ENCODE assay signal across 8 mouse cellular contexts in the genomic region with DNA sequence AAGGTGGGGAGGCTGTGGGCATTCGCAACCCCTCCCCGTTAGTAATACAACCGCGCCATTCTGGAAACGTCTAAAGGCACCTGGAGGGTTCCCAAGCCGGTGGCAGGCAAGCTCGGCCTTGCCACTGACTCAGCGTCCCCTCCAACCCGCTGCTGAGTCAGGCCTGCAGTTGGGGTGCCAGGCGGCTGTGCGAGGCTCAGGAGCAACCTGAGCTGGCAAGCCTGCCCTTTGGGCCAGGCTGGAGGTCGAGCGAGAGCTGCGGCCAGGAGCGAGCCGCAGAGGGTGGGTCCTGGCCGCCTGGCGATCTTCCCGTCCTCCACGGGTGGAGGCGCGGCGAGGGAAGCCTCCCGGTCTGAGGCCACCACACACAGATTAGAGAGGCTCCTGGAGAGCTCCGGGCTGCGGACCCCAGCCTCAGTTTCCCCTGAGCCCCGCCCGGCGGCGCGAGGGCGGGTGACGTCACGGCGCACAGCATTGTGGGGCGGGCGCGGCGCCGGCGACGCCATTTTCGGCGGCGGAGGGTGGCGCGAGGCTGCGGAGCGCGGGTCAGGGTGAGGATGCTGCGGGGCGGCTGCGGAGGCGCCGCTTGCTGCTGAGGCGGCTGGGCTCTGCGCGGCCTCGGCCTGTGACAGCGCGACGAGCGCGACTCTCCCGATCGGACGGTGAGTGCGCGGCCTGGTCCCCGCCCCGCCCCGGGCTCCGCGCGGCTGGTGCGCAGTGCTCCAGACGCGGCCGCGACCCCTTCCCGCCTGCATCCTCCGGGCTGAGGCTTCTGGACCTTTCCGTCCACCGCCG. TPM values are rescaled to one million over a fixed set of nuclear protein-coding genes. Genes with fewer than 3 reads are reported as not detected.
DNase-seq lines count a peak whose midpoint lies in the region; ATAC-seq and TF ChIP-seq lines count a peak whose summit lies in the region.

Klc1 (plus strand) TSS at position 469 of the 795 bp plus-strand sequence.

- peaks cover 34% of the 10 kb centered on the region for H3K4me1 ChIP-seq in bone marrow macrophage, adult 2 months (ENCODE audit: control insufficient read depth, insufficient read depth, low read length)
- peaks cover 19% of the 10 kb centered on the region for H3K4me1 ChIP-seq in heart, embryonic 11.5 days (ENCODE audit: control insufficient read depth, insufficient read depth, low read length)
- H3K4me1 ChIP-seq in kidney, embryonic 16.5 days (ENCODE audit: insufficient read depth, low read length): peaks cover 30% of the 10 kb centered on the region
- H3K4me1 ChIP-seq in liver, embryonic 11.5 days (replicated peaks; ENCODE audit: control insufficient read depth, insufficient read depth, low read length): peaks cover 28% of the 10 kb centered on the region

- peak within 1 kb of the TSS; percentile 57 for H3K27ac ChIP-seq in bone marrow macrophage, adult 2 months (ENCODE audit: insufficient read depth, low read depth, low read length)
- H3K27ac ChIP-seq in heart, embryonic 11.5 days (ENCODE audit: low read depth, low read length): peak within 1 kb of the TSS; percentile 82
- H3K27ac ChIP-seq in kidney, embryonic 16.5 days (ENCODE audit: low read length): peak within 1 kb of the TSS; percentile 86
- peak within 1 kb of the TSS; percentile 75 for H3K27ac ChIP-seq in liver, embryonic 11.5 days (ENCODE audit: low read depth, low read length)

- no peak for TF ChIP-seq CTCF in bone marrow macrophage, adult 2 months (IDR thresholded peaks at IDR 0.05; ENCODE audit: low read depth, low read length)

- no peaks in the 10 kb centered on the region for H3K36me3 ChIP-seq in heart, embryonic 11.5 days (ENCODE audit: control insufficient read depth, insufficient read depth, low read length)
- peaks cover 6% of the 10 kb centered on the region; the same call in 1 of the 2 replicates for H3K36me3 ChIP-seq in kidney, embryonic 16.5 days (ENCODE audit: insufficient read depth, low read length)
- H3K36me3 ChIP-seq in liver, embryonic 11.5 days (ENCODE audit: control insufficient read depth, insufficient read depth, low read length): peaks cover 2% of the 10 kb centered on the region
- no peaks in the 10 kb centered on the region for H3K36me3 ChIP-seq in splenic B cell, adult 2 months (ENCODE audit: control insufficient read depth, insufficient read depth, low read length, poor library complexity, severe bottlenecking)

- H3K4me3 ChIP-seq in bone marrow macrophage, adult 2 months (ENCODE audit: insufficient read depth, low read length): peak within 1 kb of the TSS; percentile 92
- peak within 1 kb of the TSS; percentile 95 for H3K4me3 ChIP-seq in heart, embryonic 11.5 days (ENCODE audit: low read depth, low read length)
- peak within 1 kb of the TSS; percentile 96 for H3K4me3 ChIP-seq in kidney, embryonic 16.5 days (ENCODE audit: low read length)
- peak within 1 kb of the TSS; percentile 97 for H3K4me3 ChIP-seq in liver, embryonic 11.5 days (ENCODE audit: low read depth, low read length)

- no peaks in the 10 kb centered on the region for H3K9me3 ChIP-seq in heart, embryonic 11.5 days (replicated peaks; ENCODE audit: control insufficient read depth, low read length)
- no peaks in the 10 kb centered on the region for H3K9me3 ChIP-seq in kidney, embryonic 16.5 days (ENCODE audit: low read length)
- H3K9me3 ChIP-seq in liver, embryonic 11.5 days (ENCODE audit: control insufficient read depth, low read length): no peaks in the 10 kb centered on the region

- TF ChIP-seq POLR2A in bone marrow macrophage, adult 2 months (IDR thresholded peaks at IDR 0.05; ENCODE audit: borderline replicate concordance, low read depth, low read length): peak; percentile 66; the same call in 1 of the 2 replicates

- peak within 1 kb of the TSS; percentile 99 for H3K4me2 ChIP-seq in heart, embryonic 11.5 days
- H3K4me2 ChIP-seq in kidney, embryonic 16.5 days (replicated peaks; ENCODE audit: low read depth, low read length): peak within 1 kb of the TSS; percentile 68
- peak within 1 kb of the TSS; percentile 99 for H3K4me2 ChIP-seq in liver, embryonic 11.5 days

- peak; percentile 85 for DNase-seq in A20 (ENCODE audit: low read depth, low spot score)
- peak; percentile 76 for DNase-seq in liver, embryonic 11.5 days (ENCODE audit: low spot score)
- peak; percentile 82 for DNase-seq in naive thymus-derived CD4-positive, alpha-beta T cell, adult 2 months (ENCODE audit: low read depth)
- DNase-seq in splenic B cell, adult 2 months (ENCODE audit: low read depth, low spot score): peak; percentile 77

- peak within 1 kb of the TSS; percentile 93 for H3K9ac ChIP-seq in heart, embryonic 11.5 days (ENCODE audit: low read depth, low read length)
- peak within 1 kb of the TSS; percentile 95 for H3K9ac ChIP-seq in kidney, embryonic 16.5 days (replicated peaks; ENCODE audit: low read length)
- peak within 1 kb of the TSS; percentile 92 for H3K9ac ChIP-seq in liver, embryonic 11.5 days (ENCODE audit: low read depth, low read length)

- WGBS in heart, embryonic 11.5 days (ENCODE audit: insufficient replicate concordance): under 1% methylated on average over 84 of the region's 85 CpGs
- under 1% methylated on average over 70 of the region's 85 CpGs for WGBS in kidney, embryonic 16.5 days
- WGBS in liver, embryonic 11.5 days: under 1% methylated on average over 84 of the region's 85 CpGs

- ATAC-seq in erythroblast, adult 5-6 weeks (replicated peaks; ENCODE audit: low FRiP score, poor library complexity, severe bottlenecking): peak; percentile 68
- peak; percentile 68 for ATAC-seq in heart, embryonic 11.5 days (replicated peaks; ENCODE audit: insufficient number of reproducible peaks, low FRiP score, low TSS enrichment)
- peak; percentile 68 for ATAC-seq in kidney, embryonic 16.5 days (ENCODE audit: low FRiP score, low TSS enrichment)
- peak; percentile 77 for ATAC-seq in liver, embryonic 11.5 days (replicated peaks; ENCODE audit: low FRiP score)

- no peaks in the 10 kb centered on the region for H3K27me3 ChIP-seq in heart, embryonic 11.5 days (ENCODE audit: control insufficient read depth, insufficient read depth, low read length)
- no peaks in the 10 kb centered on the region for H3K27me3 ChIP-seq in kidney, embryonic 16.5 days (ENCODE audit: insufficient read depth, low read length)
- no peaks in the 10 kb centered on the region for H3K27me3 ChIP-seq in liver, embryonic 11.5 days (replicated peaks; ENCODE audit: control insufficient read depth, insufficient read depth, low read length)
- no peaks in the 10 kb centered on the region for H3K27me3 ChIP-seq in splenic B cell, adult 2 months (ENCODE audit: control insufficient read depth, insufficient read depth, low read length, poor library complexity, severe bottlenecking)

RNA-seq across cellular contexts. Expression of gene Klc1, which starts in this region (rescaled TPM):
- polyA plus RNA-seq in bone marrow macrophage, adult 2 months (2012; ENCODE audit: insufficient read depth, insufficient read length, missing spikeins): 70.9 and 71.7 TPM in 2 replicates
- total RNA-seq in erythroblast, adult 5-6 weeks (2015; ENCODE audit: low replicate concordance): 3.8 and 13.1 TPM in 2 replicates
- total RNA-seq in erythroblast, adult 5-6 weeks (2017; ENCODE audit: low replicate concordance): 12.9 and 21.9 TPM in 2 replicates
- polyA plus RNA-seq in heart, embryonic 11.5 days (2014; fragmentation: Nextera tagmentation; extraction: Ambion mirVana): 94.9 and 101 TPM in 2 replicates
- polyA plus RNA-seq in kidney, embryonic 16.5 days (2015; fragmentation: Nextera tagmentation; extraction: Ambion mirVana): 98.5 and 101 TPM in 2 replicates
- polyA plus RNA-seq in liver, embryonic 11.5 days (2014; fragmentation: Nextera tagmentation; extraction: Ambion mirVana): 56.8 and 59.3 TPM in 2 replicates

Comparison
In these comparisons a context has a peak if more than half of its experiments do, and no peak if none do; other contexts are left out.
1. Peak in every context shown above with its lines: DNase-seq, ATAC-seq, H3K4me3 ChIP-seq and H3K27ac ChIP-seq.